Mouse (Mus musculus): ENCODE measurements around the gene Adam12. TPM values are rescaled to one million over a fixed set of nuclear protein-coding genes. Genes with fewer than 3 reads are reported as not detected.

The Adam12 gene
- polyA plus RNA-seq, 1 experiment from 2014 or later, result 0.57 TPM

- H3K36me3 ChIP-seq (ENCODE audit: control insufficient read depth, insufficient read depth, low read length), result no peaks in the 10 kb centered on the region
- ATAC-seq (ENCODE audit: low FRiP score, low TSS enrichment) (0 out of 2 replicates have a peak, but pooled peaks have one; percentile 51), DNase-seq (ENCODE audit: low spot score) (peak; percentile 24)
- H3K4me3 ChIP-seq (ENCODE audit: low read depth, low read length), result no peak overlapping the region
- no peaks in the 10 kb centered on the region for H3K4me1 ChIP-seq (replicated peaks; ENCODE audit: control insufficient read depth, insufficient read depth)
- H3K4me2 ChIP-seq (replicated peaks; ENCODE audit: low read depth), result no peak overlapping the region
- H3K27me3 ChIP-seq (ENCODE audit: control insufficient read depth, insufficient read depth, low read length), result no peaks in the 10 kb centered on the region
- WGBS, result 38% methylated on average over 4 of the region's 4 CpGs
- TF ChIP-seq EP300 (optimal IDR thresholded peaks at IDR 0.05) (no peak), CTCF (IDR thresholded peaks at IDR 0.05; ENCODE audit: low read depth) (no peak; the same call in 1 of the 2 replicates)
- H3K9ac ChIP-seq (ENCODE audit: low read length), result no peak overlapping the region
- no peaks in the 10 kb centered on the region for H3K9me3 ChIP-seq (ENCODE audit: control insufficient read depth, low read length)
- no peak overlapping the region for H3K27ac ChIP-seq (replicated peaks)
Observed at GRCm38 (mm10) chr7:134261003-134261701, 29.2 kb upstream of the Adam12 start.

DNA sequence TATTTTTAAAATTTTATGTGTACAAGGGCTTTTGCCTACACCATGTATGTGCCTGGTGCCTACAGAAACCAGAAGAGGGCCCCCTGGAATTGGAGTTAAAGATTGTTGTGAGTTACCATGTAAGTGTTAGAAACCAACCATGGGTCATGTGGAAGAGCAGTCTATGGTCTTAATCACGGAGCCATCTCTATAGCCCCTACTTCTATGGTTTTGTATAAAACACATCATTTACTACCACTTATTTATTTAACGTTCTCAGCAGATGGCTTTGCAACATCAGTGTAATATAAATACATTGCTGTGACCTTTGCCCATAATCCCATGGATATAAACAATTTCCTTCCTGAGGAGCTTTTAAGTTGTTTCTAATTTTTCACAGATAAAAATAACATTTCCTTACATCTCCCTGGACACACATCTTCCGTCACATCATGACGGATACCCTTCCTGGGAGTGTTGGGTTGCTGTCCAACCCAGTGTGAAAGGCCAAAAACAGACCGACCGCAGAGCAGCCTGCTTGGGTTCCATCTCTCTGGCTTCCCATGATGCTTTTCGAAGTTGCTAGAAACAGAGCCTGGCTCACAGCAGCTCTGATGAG, 18.4 kb upstream of the Adam12 start:
- no peak for DNase-seq (ENCODE audit: low spot score)
- no peaks in the 10 kb centered on the region for H3K9me3 ChIP-seq (ENCODE audit: control insufficient read depth, low read length)
- H3K4me3 ChIP-seq (ENCODE audit: low read depth, low read length), result no peak overlapping the region
- 45% methylated on average over 7 of the region's 7 CpGs for WGBS
- ATAC-seq (ENCODE audit: low FRiP score, low TSS enrichment), result no peak
- H3K4me1 ChIP-seq (replicated peaks; ENCODE audit: control insufficient read depth, insufficient read depth), result 0 out of 2 replicates have a peak, but pooled peaks cover 4% of the 10 kb centered on the region
- H3K36me3 ChIP-seq (ENCODE audit: control insufficient read depth, insufficient read depth, low read length), result no peaks in the 10 kb centered on the region
- no peaks in the 10 kb centered on the region for H3K27me3 ChIP-seq (ENCODE audit: control insufficient read depth, insufficient read depth, low read length)
- TF ChIP-seq EP300 (optimal IDR thresholded peaks at IDR 0.05), result no peak
- TF ChIP-seq CTCF (IDR thresholded peaks at IDR 0.05; ENCODE audit: low read depth), result no peak
- no peak overlapping the region for H3K9ac ChIP-seq (ENCODE audit: low read length)
- H3K27ac ChIP-seq (replicated peaks), result no peak overlapping the region
- H3K4me2 ChIP-seq (replicated peaks; ENCODE audit: low read depth), result no peak overlapping the region

DNA sequence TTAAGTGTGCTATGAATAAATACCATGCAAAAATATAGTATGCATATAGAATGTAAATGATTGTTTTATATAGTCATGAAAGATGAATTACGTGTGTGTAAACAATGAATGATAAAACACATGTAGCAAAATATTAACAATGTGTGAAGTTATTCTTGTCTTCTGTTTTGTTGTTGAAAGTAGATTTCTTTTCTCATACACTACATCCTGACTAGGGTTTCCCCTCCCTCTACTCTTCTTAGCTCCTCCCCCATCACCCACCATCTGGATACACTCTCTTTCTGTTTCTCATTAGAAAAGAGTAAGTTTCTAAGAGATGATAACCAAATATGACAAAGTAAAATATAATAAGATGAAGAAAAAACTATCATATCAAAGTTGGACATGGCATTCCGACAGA, 16.1 kb upstream of the Adam12 start:
- ATAC-seq (ENCODE audit: low FRiP score, low TSS enrichment) (no peak), DNase-seq (ENCODE audit: low spot score) (no peak)
- no peaks in the 10 kb centered on the region for H3K36me3 ChIP-seq (ENCODE audit: control insufficient read depth, insufficient read depth, low read length)
- no peaks in the 10 kb centered on the region for H3K9me3 ChIP-seq (ENCODE audit: control insufficient read depth, low read length)
- TF ChIP-seq CTCF (IDR thresholded peaks at IDR 0.05; ENCODE audit: low read depth), result no peak
- no peak for TF ChIP-seq EP300 (optimal IDR thresholded peaks at IDR 0.05)
- H3K27ac ChIP-seq (replicated peaks), result no peak overlapping the region
- H3K4me3 ChIP-seq (ENCODE audit: low read depth, low read length), result no peak overlapping the region
- no peaks in the 10 kb centered on the region for H3K27me3 ChIP-seq (ENCODE audit: control insufficient read depth, insufficient read depth, low read length)
- H3K9ac ChIP-seq (ENCODE audit: low read length), result no peak overlapping the region
- 91% methylated on average over 2 of the region's 2 CpGs for WGBS
- H3K4me1 ChIP-seq (replicated peaks; ENCODE audit: control insufficient read depth, insufficient read depth), result 0 out of 2 replicates have a peak, but pooled peaks cover 4% of the 10 kb centered on the region
- no peak overlapping the region for H3K4me2 ChIP-seq (replicated peaks; ENCODE audit: low read depth)

GRCm38 (mm10) chr7:134246624-134247023, 14.7 kb upstream of the Adam12 start:
- TF ChIP-seq EP300 (optimal IDR thresholded peaks at IDR 0.05) (no peak), CTCF (IDR thresholded peaks at IDR 0.05; ENCODE audit: low read depth) (no peak)
- ATAC-seq (ENCODE audit: low FRiP score, low TSS enrichment) (no peak), DNase-seq (ENCODE audit: low spot score) (no peak)
- Histone ChIP-seq H3K9ac (ENCODE audit: low read length) (no peak overlapping the region), H3K27ac (replicated peaks) (no peak overlapping the region), H3K27me3 (ENCODE audit: control insufficient read depth, insufficient read depth, low read length) (no peaks in the 10 kb centered on the region), H3K9me3 (ENCODE audit: control insufficient read depth, low read length) (no peaks in the 10 kb centered on the region), H3K4me3 (ENCODE audit: low read depth, low read length) (no peak overlapping the region), H3K4me1 (replicated peaks; ENCODE audit: control insufficient read depth, insufficient read depth) (0 out of 2 replicates have a peak, but pooled peaks cover 4% of the 10 kb centered on the region), H3K4me2 (replicated peaks; ENCODE audit: low read depth) (no peak overlapping the region), H3K36me3 (ENCODE audit: control insufficient read depth, insufficient read depth, low read length) (no peaks in the 10 kb centered on the region)
- WGBS, result 42% methylated on average over 5 of the region's 5 CpGs

DNA sequence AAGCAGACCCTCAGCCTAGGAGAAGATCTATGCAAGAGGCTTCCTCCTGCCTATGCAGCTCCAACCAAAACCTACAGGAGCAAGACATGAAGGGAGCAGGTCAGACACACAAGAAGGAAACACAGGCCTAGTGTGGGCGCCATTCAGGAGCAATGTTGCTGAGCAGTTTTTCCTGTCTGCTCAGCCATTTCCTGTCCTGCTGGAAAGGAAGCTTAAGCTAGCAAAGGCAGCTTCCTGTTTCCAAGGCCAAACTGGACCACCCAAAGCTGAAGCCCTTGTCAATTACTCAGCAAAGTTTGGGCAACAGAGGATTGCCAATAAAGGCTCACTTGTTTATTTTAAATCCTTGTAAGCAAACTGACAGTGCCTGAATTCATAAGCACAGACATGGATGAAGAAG, 10.8 kb upstream of the Adam12 start:
- Histone ChIP-seq H3K4me3 (ENCODE audit: low read depth, low read length) (no peak overlapping the region), H3K4me2 (replicated peaks; ENCODE audit: low read depth) (no peak overlapping the region), H3K4me1 (replicated peaks; ENCODE audit: control insufficient read depth, insufficient read depth) (no peaks in the 10 kb centered on the region), H3K27me3 (ENCODE audit: control insufficient read depth, insufficient read depth, low read length) (no peaks in the 10 kb centered on the region), H3K9ac (ENCODE audit: low read length) (no peak overlapping the region), H3K27ac (replicated peaks) (no peak overlapping the region), H3K36me3 (ENCODE audit: control insufficient read depth, insufficient read depth, low read length) (no peaks in the 10 kb centered on the region), H3K9me3 (ENCODE audit: control insufficient read depth, low read length) (no peaks in the 10 kb centered on the region)
- 71% methylated on average over 1 of the region's 1 CpGs for WGBS
- DNase-seq (ENCODE audit: low spot score), result no peak
- TF ChIP-seq CTCF (IDR thresholded peaks at IDR 0.05; ENCODE audit: low read depth), result no peak
- no peak for TF ChIP-seq EP300 (optimal IDR thresholded peaks at IDR 0.05)
- no peak for ATAC-seq (ENCODE audit: low FRiP score, low TSS enrichment)

DNA sequence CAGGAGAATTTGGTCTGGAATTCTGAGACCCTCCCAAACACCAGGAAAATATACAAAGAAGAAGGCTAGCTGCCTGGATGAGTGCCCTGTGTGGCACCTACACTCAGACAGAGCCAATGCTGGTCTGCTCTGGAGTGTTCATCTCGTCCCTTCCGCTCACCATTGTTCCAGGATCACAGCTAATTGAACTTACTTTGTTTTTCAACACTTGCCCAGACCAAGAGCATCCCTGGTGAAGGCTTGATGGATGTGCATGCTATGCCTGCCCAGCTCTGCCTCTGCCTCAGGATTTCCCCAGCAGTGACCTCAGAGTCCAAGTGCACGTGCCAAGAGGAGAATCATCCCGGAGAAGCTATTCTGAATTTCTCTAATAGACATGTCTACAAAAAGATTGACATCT, 9.3 kb upstream of the Adam12 start:
- Histone ChIP-seq H3K27me3 (ENCODE audit: control insufficient read depth, insufficient read depth, low read length) (no peaks in the 10 kb centered on the region), H3K9me3 (ENCODE audit: control insufficient read depth, low read length) (no peaks in the 10 kb centered on the region), H3K4me1 (replicated peaks; ENCODE audit: control insufficient read depth, insufficient read depth) (no peaks in the 10 kb centered on the region), H3K27ac (replicated peaks) (no peak overlapping the region), H3K9ac (ENCODE audit: low read length) (no peak overlapping the region), H3K4me2 (replicated peaks; ENCODE audit: low read depth) (no peak overlapping the region), H3K4me3 (ENCODE audit: low read depth, low read length) (no peak overlapping the region), H3K36me3 (ENCODE audit: control insufficient read depth, insufficient read depth, low read length) (no peaks in the 10 kb centered on the region)
- DNase-seq (ENCODE audit: low spot score), result no peak
- TF ChIP-seq EP300 (optimal IDR thresholded peaks at IDR 0.05) (no peak), CTCF (IDR thresholded peaks at IDR 0.05; ENCODE audit: low read depth) (no peak)
- 69% methylated on average over 4 of the region's 4 CpGs for WGBS
- ATAC-seq (ENCODE audit: low FRiP score, low TSS enrichment), result no peak

Measured in stomach, postnatal 0 days (tissue).